Mouse (Mus musculus): Measurements from ENCODE around the gene Tns1. TPM values are rescaled to one million over a fixed set of nuclear protein-coding genes. Genes with fewer than 3 reads are reported as not detected.

The Tns1 gene
- polyA plus RNA-seq, 1 experiment from 2014 or later, result 137 TPM

DNA sequence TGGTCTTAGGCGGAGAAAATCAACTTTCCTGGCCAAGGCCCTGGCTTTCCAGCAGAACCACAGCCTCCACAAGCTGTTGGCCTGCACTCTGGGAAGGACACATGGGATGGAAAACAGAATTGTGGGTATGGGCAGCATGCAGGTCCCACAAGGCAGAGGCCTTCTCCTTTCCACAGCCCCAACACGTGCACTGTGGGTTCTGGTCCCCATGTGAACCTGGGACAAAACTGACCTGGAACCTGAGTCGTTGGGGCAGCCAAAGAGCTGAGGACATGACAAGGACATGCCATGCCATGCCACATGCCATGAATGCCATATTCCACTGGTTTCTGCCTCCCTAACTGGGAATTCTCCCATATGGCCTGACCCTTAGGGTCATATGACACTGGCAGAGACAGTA is 263.8 kb downstream of the Tns1 start:
- no peak for ATAC-seq (ENCODE audit: low read depth)
- Histone ChIP-seq H3K4me3 (ENCODE audit: low read length) (no peak overlapping the region), H3K9me3 (ENCODE audit: control insufficient read depth, low read length) (no peaks in the 10 kb centered on the region), H3K36me3 (ENCODE audit: control insufficient read depth, insufficient read depth, low read length) (no peaks in the 10 kb centered on the region), H3K9ac (ENCODE audit: low read length) (no peak overlapping the region), H3K27ac (ENCODE audit: low read length) (no peak overlapping the region), H3K4me1 (replicated peaks; ENCODE audit: control insufficient read depth, insufficient read depth, low read length) (peaks cover 11% of the 10 kb centered on the region), H3K4me2 (ENCODE audit: low read depth, low read length) (no peak overlapping the region), H3K27me3 (ENCODE audit: control insufficient read depth, insufficient read depth, low read depth, low read length) (no peaks in the 10 kb centered on the region)
- 82% methylated on average over 3 of the region's 3 CpGs for WGBS

Other genes starting within 250 kb of the Tns1 start
- gene Rufy4, start 1.1 kb upstream of the Tns1 start, polyA plus RNA-seq (2015; fragmentation: Nextera tagmentation; extraction: Ambion mirVana), result 0.31 and 0.64 TPM in 2 replicates
- gene Cxcr2, start 29.5 kb upstream of the Tns1 start, polyA plus RNA-seq (2015; fragmentation: Nextera tagmentation; extraction: Ambion mirVana), result 0.21 and 0.43 TPM in 2 replicates
- gene Cxcr1, start 70.2 kb upstream of the Tns1 start, polyA plus RNA-seq (2015; fragmentation: Nextera tagmentation; extraction: Ambion mirVana), result not detected in 2 replicates
- 418 and 448 TPM in 2 replicates for gene Arpc2, start 111.6 kb upstream of the Tns1 start, polyA plus RNA-seq (2015; fragmentation: Nextera tagmentation; extraction: Ambion mirVana)
- 0.19 and 0.40 TPM in 2 replicates for gene Gpbar1, start 154.1 kb upstream of the Tns1 start, polyA plus RNA-seq (2015; fragmentation: Nextera tagmentation; extraction: Ambion mirVana)
- 252 and 267 TPM in 2 replicates for gene Aamp, start 160.3 kb upstream of the Tns1 start, polyA plus RNA-seq (2015; fragmentation: Nextera tagmentation; extraction: Ambion mirVana)
- gene Pnkd, start 160.5 kb upstream of the Tns1 start, polyA plus RNA-seq (2015; fragmentation: Nextera tagmentation; extraction: Ambion mirVana), result 123 and 126 TPM in 2 replicates
- gene Tmbim1, start 181.2 kb upstream of the Tns1 start, polyA plus RNA-seq (2015; fragmentation: Nextera tagmentation; extraction: Ambion mirVana), result 57.9 and 63.0 TPM in 2 replicates
- gene Catip, start 237.7 kb upstream of the Tns1 start, polyA plus RNA-seq (2015; fragmentation: Nextera tagmentation; extraction: Ambion mirVana), result 1.9 and 3.0 TPM in 2 replicates